Mouse (Mus musculus) ovary, postnatal 10 days (tissue): ENCODE results near the gene Ddah1.
"Not testable (repeated sequence)": the region's sequence is repeated elsewhere in the genome, so short reads cannot be mapped to it uniquely, and the experiment has no call there.

Experiments used
- DNase-seq: peaks from one replicate; pipeline ENCODE4 v3.0.0; 2022; ENCODE audit warnings: low spot score

The Ddah1 gene

GRCm38 (mm10) chr3:145913942-145914341, 155.5 kb downstream of the Ddah1 start:
- not testable (repeated sequence) for DNase-seq

GRCm38 (mm10) chr3:145916374-145916773, 157.9 kb downstream of the Ddah1 start:
- DNase-seq, result no peak

GRCm38 (mm10) chr3:145916826-145917225, 158.4 kb downstream of the Ddah1 start:
- no peak for DNase-seq

- no peak for DNase-seq
Observed at GRCm38 (mm10) chr3:145922019-145922854, 163.8 kb downstream of the Ddah1 start, which contains the start of gene Bcl10. Gene Bcl10, plus strand, starts transcription at chr3:145922804.

GRCm38 (mm10) chr3:145922971-145923370, 164.5 kb downstream of the Ddah1 start:
- no peak for DNase-seq

- DNase-seq, result peak; percentile 87
Observed at GRCm38 (mm10) chr3:145923874-145924577, 165.6 kb downstream of the Ddah1 start.

- DNase-seq, result peak; percentile 29
Observed at GRCm38 (mm10) chr3:145924649-145925337, 166.3 kb downstream of the Ddah1 start.

GRCm38 (mm10) chr3:145925506-145925905, 167.0 kb downstream of the Ddah1 start:
- no peak for DNase-seq

GRCm38 (mm10) chr3:145929525-145930400, 171.3 kb downstream of the Ddah1 start:
- no peak for DNase-seq

GRCm38 (mm10) chr3:145933845-145934244, 175.4 kb downstream of the Ddah1 start:
- no peak for DNase-seq

- DNase-seq, result peak; percentile 84
Observed at GRCm38 (mm10) chr3:145937505-145938404, 179.3 kb downstream of the Ddah1 start, which contains the start of gene 2410004B18Rik. Gene 2410004B18Rik, plus strand, starts transcription at chr3:145938014.

GRCm38 (mm10) chr3:145938405-145939349, 180.2 kb downstream of the Ddah1 start:
- DNase-seq, result no peak

- no peak for DNase-seq
Observed at GRCm38 (mm10) chr3:145939402-145939801, 180.9 kb downstream of the Ddah1 start.

GRCm38 (mm10) chr3:145939971-145940370, 181.5 kb downstream of the Ddah1 start:
- DNase-seq, result no peak

GRCm38 (mm10) chr3:145941971-145942370, 183.5 kb downstream of the Ddah1 start:
- DNase-seq, result no peak
